Mouse (Mus musculus): ENCODE data around the gene Otx2.

Otx2 gene

GRCm38 (mm10) chr14:48668761-48669303 is 4.8 kb downstream of the Otx2 start:
- in situ Hi-C loops (cut with MboI) = no loop called here

GRCm38 (mm10) chr14:48668051-48668481 is 5.6 kb downstream of the Otx2 start:
- in situ Hi-C loops (cut with MboI) = no loop called here

- in situ Hi-C loops (cut with MboI) = no loop called here
These were observed 6.2 kb downstream of the Otx2 start for GRCm38 (mm10) chr14:48667396-48667795.

GRCm38 (mm10) chr14:48666771-48667170 is 6.8 kb downstream of the Otx2 start:
- in situ Hi-C loops (cut with MboI) = no loop called here

- in situ Hi-C loops (cut with MboI) = no loop called here
These were observed 7.6 kb downstream of the Otx2 start for GRCm38 (mm10) chr14:48665816-48666661.

GRCm38 (mm10) chr14:48664841-48665815 is 8.5 kb downstream of the Otx2 start:
- in situ Hi-C loops (cut with MboI) = no loop called here

GRCm38 (mm10) chr14:48664001-48664810 is 9.4 kb downstream of the Otx2 start:
- in situ Hi-C loops (cut with MboI) = no loop called here

- in situ Hi-C loops (cut with MboI) = no loop called here
These were observed 10.1 kb downstream of the Otx2 start for GRCm38 (mm10) chr14:48663531-48663930.

GRCm38 (mm10) chr14:48662568-48663236 is 10.9 kb downstream of the Otx2 start:
- in situ Hi-C loops (cut with MboI) = no loop called here

- in situ Hi-C loops (cut with MboI) = no loop called here
These were observed 11.7 kb downstream of the Otx2 start for GRCm38 (mm10) chr14:48661646-48662567.

- in situ Hi-C loops (cut with MboI) = no loop called here
These were observed 12.5 kb downstream of the Otx2 start for GRCm38 (mm10) chr14:48661151-48661550.

GRCm38 (mm10) chr14:48660593-48660992 is 13.0 kb downstream of the Otx2 start:
- in situ Hi-C loops (cut with MboI) = no loop called here

- in situ Hi-C loops (cut with MboI) = no loop called here
These were observed 14.0 kb downstream of the Otx2 start for GRCm38 (mm10) chr14:48659661-48660060.

- in situ Hi-C loops (cut with MboI) = no loop called here
These were observed 16.4 kb downstream of the Otx2 start for GRCm38 (mm10) chr14:48657241-48657640.

GRCm38 (mm10) chr14:48656711-48657110 is 16.9 kb downstream of the Otx2 start:
- in situ Hi-C loops (cut with MboI) = no loop called here

GRCm38 (mm10) chr14:48655792-48656550 is 17.6 kb downstream of the Otx2 start:
- in situ Hi-C loops (cut with MboI) = no loop called here

GRCm38 (mm10) chr14:48655073-48655791 is 18.4 kb downstream of the Otx2 start:
- in situ Hi-C loops (cut with MboI) = no loop called here

- in situ Hi-C loops (cut with MboI) = no loop called here
These were observed 19.0 kb downstream of the Otx2 start for GRCm38 (mm10) chr14:48654551-48655072.
